Mouse (Mus musculus) intestine, postnatal 0 days (tissue): Measurements from ENCODE around the gene Tnfrsf8. TPM values are rescaled to one million over a fixed set of nuclear protein-coding genes. Genes with fewer than 3 reads are reported as not detected.
"Not testable (repeated sequence)": the region's sequence is repeated elsewhere in the genome, so short reads cannot be mapped to it uniquely, and the experiment has no call there.

Experiments used
- ATAC-seq: fragments of 200-750 bp; cut with Nextera tagmentation; 2 replicates; pipeline ENCODE4 v1.8.0; 2017; ENCODE audit warnings: mild to moderate bottlenecking, moderate TSS enrichment, moderate library complexity
- H3K27ac ChIP-seq: fragments of 300-500 bp; sonication (generic); 2 replicates; pipeline ENCODE4 v1.5.1; 2014; ENCODE audit warnings: mild to moderate bottlenecking, low read depth, low read length, moderate library complexity
- H3K27me3 ChIP-seq: fragments of 300-500 bp; sonication (generic); replicated peaks from 2 replicates; pipeline ENCODE4 v1.6.1; 2014; ENCODE audit warnings: low read length, mixed read lengths; ENCODE audit not compliant: control insufficient read depth, insufficient read depth
- H3K36me3 ChIP-seq: fragments of 300-500 bp; sonication (generic); 2 replicates; pipeline ENCODE4 v1.6.1; 2014; ENCODE audit warnings: mild to moderate bottlenecking, moderate library complexity; ENCODE audit not compliant: control insufficient read depth, insufficient read depth
- H3K4me1 ChIP-seq: fragments of 300-500 bp; sonication (generic); replicated peaks from 2 replicates; pipeline ENCODE4 v1.6.1; 2014; ENCODE audit warnings: antibody characterized with exemption, low read length, mixed read lengths; ENCODE audit not compliant: control insufficient read depth, insufficient read depth
- H3K4me2 ChIP-seq: fragments of 300-500 bp; sonication (generic); replicated peaks from 2 replicates; pipeline ENCODE4 v1.6.1; 2014; ENCODE audit warnings: low read depth, mild to moderate bottlenecking, moderate library complexity
- H3K4me3 ChIP-seq: fragments of 300-500 bp; sonication (generic); 2 replicates; pipeline ENCODE4 v1.5.1; 2014; ENCODE audit warnings: low read depth, low read length
- H3K9ac ChIP-seq: fragments of 300-500 bp; sonication (generic); 2 replicates; pipeline ENCODE4 v1.6.1; 2014; ENCODE audit warnings: mild to moderate bottlenecking, low read depth, low read length
- H3K9me3 ChIP-seq: fragments of 300-500 bp; sonication (generic); 2 replicates; pipeline ENCODE4 v1.6.1; 2016; ENCODE audit warnings: mixed run types; ENCODE audit not compliant: control insufficient read depth
- CTCF ChIP-seq: sonication (generic); IDR thresholded peaks from 2 replicates; pipeline ENCODE4 v1.5.1; 2016; ENCODE audit warnings: low read depth, mild to moderate bottlenecking, control low read depth, antibody characterized with exemption, moderate library complexity
- WGBS: fragments of 180-500 bp; shearing (Covaris S2); extraction: QIAGEN DNeasy Blood & Tissue Kit; methylation state at CpG from one replicate; pipeline ENCODE4 v1.1.7; 2014; 5-methylcytosine and 5-hydroxymethylcytosine counted together
- polyA plus RNA-seq: library from polyadenylated mRNA; unstranded; fragments of >200 nt; fragmentation: Nextera tagmentation; extraction: Ambion mirVana; gene quantifications from 2 replicates; pipeline ENCODE4 v1.2.1, GENCODE M21; 2015

Gene Tnfrsf8
- polyA plus RNA-seq, 1 experiment from 2014 or later, result 0.04 TPM

GRCm38 (mm10) chr4:145313256-145313655, 1.7 kb downstream of the Tnfrsf8 start:
- no peak overlapping the region for H3K27ac ChIP-seq
- no peaks in the 10 kb centered on the region for H3K36me3 ChIP-seq
- H3K9ac ChIP-seq, result no peak overlapping the region
- no peak for ATAC-seq
- WGBS, result 86% methylated on average over 3 of the region's 3 CpGs
- H3K27me3 ChIP-seq, result peaks cover 13% of the 10 kb centered on the region
- H3K4me2 ChIP-seq, result no peak overlapping the region
- H3K4me1 ChIP-seq, result no peaks in the 10 kb centered on the region
- TF ChIP-seq CTCF, result no peak
- H3K4me3 ChIP-seq, result no peak overlapping the region
- no peaks in the 10 kb centered on the region for H3K9me3 ChIP-seq

- Histone ChIP-seq H3K4me2 (no peak overlapping the region), H3K9ac (no peak overlapping the region), H3K36me3 (no peaks in the 10 kb centered on the region), H3K4me3 (no peak overlapping the region), H3K27ac (no peak overlapping the region), H3K27me3 (peaks cover 13% of the 10 kb centered on the region), H3K9me3 (no peaks in the 10 kb centered on the region), H3K4me1 (no peaks in the 10 kb centered on the region)
- WGBS, result 79% methylated on average over 7 of the region's 7 CpGs
- no peak for ATAC-seq
- no peak for TF ChIP-seq CTCF
Measured at GRCm38 (mm10) chr4:145312530-145312929, 2.4 kb downstream of the Tnfrsf8 start.

- no peak overlapping the region for H3K4me2 ChIP-seq
- no peaks in the 10 kb centered on the region for H3K4me1 ChIP-seq
- ATAC-seq, result no peak
- no peaks in the 10 kb centered on the region for H3K9me3 ChIP-seq
- H3K27ac ChIP-seq, result no peak overlapping the region
- no peak for TF ChIP-seq CTCF
- 82% methylated on average over 2 of the region's 2 CpGs for WGBS
- H3K27me3 ChIP-seq, result peaks cover 13% of the 10 kb centered on the region
- H3K4me3 ChIP-seq, result no peak overlapping the region
- H3K9ac ChIP-seq, result no peak overlapping the region
- H3K36me3 ChIP-seq, result no peaks in the 10 kb centered on the region
Measured at GRCm38 (mm10) chr4:145310859-145311258, 4.1 kb downstream of the Tnfrsf8 start.

GRCm38 (mm10) chr4:145306422-145306821, 8.5 kb downstream of the Tnfrsf8 start:
- no peak overlapping the region for H3K27ac ChIP-seq
- no peaks in the 10 kb centered on the region for H3K9me3 ChIP-seq
- ATAC-seq, result no peak
- H3K36me3 ChIP-seq, result no peaks in the 10 kb centered on the region
- no peak overlapping the region for H3K4me3 ChIP-seq
- TF ChIP-seq CTCF, result no peak
- WGBS, result 18% methylated on average over 4 of the region's 4 CpGs
- H3K9ac ChIP-seq, result no peak overlapping the region
- no peak overlapping the region for H3K4me2 ChIP-seq
- no peaks in the 10 kb centered on the region for H3K4me1 ChIP-seq
- no peaks in the 10 kb centered on the region for H3K27me3 ChIP-seq

GRCm38 (mm10) chr4:145305661-145306362, 9.2 kb downstream of the Tnfrsf8 start:
- H3K4me3 ChIP-seq, H3K27ac ChIP-seq, H3K27me3 ChIP-seq, H3K36me3 ChIP-seq, ATAC-seq, H3K9me3 ChIP-seq, H3K4me1 ChIP-seq, H3K9ac ChIP-seq, H3K4me2 ChIP-seq: not testable (repeated sequence)
- 50% methylated on average over 2 of the region's 2 CpGs for WGBS

- no peak for ATAC-seq
- Histone ChIP-seq H3K9me3 (no peaks in the 10 kb centered on the region), H3K4me2 (no peak overlapping the region), H3K27me3 (no peaks in the 10 kb centered on the region), H3K4me1 (no peaks in the 10 kb centered on the region), H3K36me3 (no peaks in the 10 kb centered on the region), H3K27ac (no peak overlapping the region), H3K9ac (no peak overlapping the region), H3K4me3 (no peak overlapping the region)
- WGBS, result 86% methylated on average over 4 of the region's 4 CpGs
- TF ChIP-seq CTCF, result no peak
Measured at GRCm38 (mm10) chr4:145304109-145304508, 10.9 kb downstream of the Tnfrsf8 start.

- TF ChIP-seq CTCF, result no peak
- Histone ChIP-seq H3K4me3 (no peak overlapping the region), H3K27ac (no peak overlapping the region), H3K9me3 (no peaks in the 10 kb centered on the region), H3K4me1 (no peaks in the 10 kb centered on the region), H3K27me3 (no peaks in the 10 kb centered on the region), H3K36me3 (no peaks in the 10 kb centered on the region), H3K9ac (no peak overlapping the region), H3K4me2 (no peak overlapping the region)
- no peak for ATAC-seq
- 76% methylated on average over 3 of the region's 3 CpGs for WGBS
Measured at GRCm38 (mm10) chr4:145302106-145302505, 12.9 kb downstream of the Tnfrsf8 start.
